8 mouse cellular contexts compared by ENCODE assay signal in the genomic region with DNA sequence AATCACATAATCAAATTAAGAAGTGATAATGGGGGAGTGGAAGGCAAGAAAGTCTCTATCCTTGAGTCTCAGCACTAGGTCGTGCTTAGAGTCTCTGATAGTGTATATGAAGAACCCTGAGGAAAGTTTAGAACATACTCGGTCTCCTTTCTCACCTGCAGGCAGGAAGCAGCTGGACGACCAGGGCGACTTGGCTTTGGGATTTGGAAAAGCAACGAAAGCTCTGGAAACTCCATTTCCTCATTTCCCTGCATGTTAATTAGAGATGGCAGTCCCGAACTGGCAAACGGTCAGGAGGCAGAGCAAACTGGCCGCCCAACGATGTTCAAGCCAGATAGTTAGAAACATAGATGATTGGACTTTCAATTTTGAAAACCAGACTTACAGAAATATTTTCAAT.
A peak's percentile ranks its signal among the peaks of the same experiment; 100 is the strongest.
DNase-seq lines count a peak whose midpoint lies in the region; ATAC-seq and TF ChIP-seq lines count a peak whose summit lies in the region.

No protein-coding gene starts in this region.

- peak overlapping the region; percentile 63; the same call in 1 of the 2 replicates for H3K9ac ChIP-seq in hindbrain, embryonic 13.5 days
- peak overlapping the region; percentile 63 for H3K9ac ChIP-seq in midbrain, embryonic 11.5 days (ENCODE audit: low read length)

- peak overlapping the region; percentile 24; the same call in 1 of the 2 replicates for H3K27ac ChIP-seq in kidney, adult 2 months (ENCODE audit: insufficient read depth, low read depth, low read length)
- peak overlapping the region; percentile 70; the same call in 1 of the 2 replicates for H3K27ac ChIP-seq in embryonic facial prominence, embryonic 10.5 days (replicated peaks)
- H3K27ac ChIP-seq in hindbrain, embryonic 13.5 days = no peak overlapping the region
- no peak overlapping the region for H3K27ac ChIP-seq in midbrain, embryonic 11.5 days (ENCODE audit: low read depth, low read length)

- WGBS in kidney, adult 2 months = 38% methylated on average over 9 of the region's 9 CpGs
- 5% methylated on average over 9 of the region's 9 CpGs for WGBS in embryonic facial prominence, embryonic 10.5 days
- 9% methylated on average over 9 of the region's 9 CpGs for WGBS in hindbrain, embryonic 13.5 days
- 5% methylated on average over 9 of the region's 9 CpGs for WGBS in midbrain, embryonic 11.5 days

- TF ChIP-seq POLR2A in kidney, adult 2 months (IDR thresholded peaks at IDR 0.05; ENCODE audit: low read depth, low read length) = no peak

- no peak for TF ChIP-seq CTCF in kidney, adult 2 months (conservative IDR thresholded peaks at IDR 0.05; ENCODE audit: insufficient read depth, insufficient read length, low read depth, low read length)

- H3K27me3 ChIP-seq in kidney, adult 2 months (replicated peaks; ENCODE audit: control insufficient read depth, insufficient read depth, low read length) = no peaks in the 10 kb centered on the region
- peaks cover 62% of the 10 kb centered on the region for H3K27me3 ChIP-seq in embryonic facial prominence, embryonic 10.5 days (replicated peaks; ENCODE audit: low read depth, poor library complexity, severe bottlenecking)
- H3K27me3 ChIP-seq in hindbrain, embryonic 13.5 days = peaks cover 53% of the 10 kb centered on the region
- H3K27me3 ChIP-seq in midbrain, embryonic 11.5 days (ENCODE audit: control insufficient read depth, insufficient read depth, low read length) = peaks cover 30% of the 10 kb centered on the region

- H3K4me3 ChIP-seq in kidney, adult 2 months (ENCODE audit: insufficient read depth, low read depth, low read length) = peak overlapping the region; percentile 32
- H3K4me3 ChIP-seq in embryonic facial prominence, embryonic 10.5 days = peak overlapping the region; percentile 61
- H3K4me3 ChIP-seq in hindbrain, embryonic 13.5 days = peak overlapping the region; percentile 46
- H3K4me3 ChIP-seq in midbrain, embryonic 11.5 days (ENCODE audit: low read depth, low read length) = peak overlapping the region; percentile 42

- H3K36me3 ChIP-seq in kidney, adult 2 months (ENCODE audit: control insufficient read depth, insufficient read depth, low read length) = no peaks in the 10 kb centered on the region
- H3K36me3 ChIP-seq in embryonic facial prominence, embryonic 10.5 days (replicated peaks) = no peaks in the 10 kb centered on the region
- H3K36me3 ChIP-seq in hindbrain, embryonic 13.5 days = no peaks in the 10 kb centered on the region
- H3K36me3 ChIP-seq in midbrain, embryonic 11.5 days (ENCODE audit: control insufficient read depth, insufficient read depth, low read length) = no peaks in the 10 kb centered on the region

- H3K4me1 ChIP-seq in kidney, adult 2 months (ENCODE audit: control insufficient read depth, insufficient read depth, low read length) = no peaks in the 10 kb centered on the region
- H3K4me1 ChIP-seq in embryonic facial prominence, embryonic 10.5 days = peaks cover 21% of the 10 kb centered on the region
- 0 out of 2 replicates have a peak, but pooled peaks cover 7% of the 10 kb centered on the region for H3K4me1 ChIP-seq in hindbrain, embryonic 13.5 days (replicated peaks)
- 0 out of 2 replicates have a peak, but pooled peaks cover 2% of the 10 kb centered on the region for H3K4me1 ChIP-seq in midbrain, embryonic 11.5 days (ENCODE audit: control insufficient read depth, insufficient read depth, low read length)

- no peaks in the 10 kb centered on the region for H3K9me3 ChIP-seq in embryonic facial prominence, embryonic 10.5 days
- H3K9me3 ChIP-seq in hindbrain, embryonic 13.5 days = no peaks in the 10 kb centered on the region
- H3K9me3 ChIP-seq in midbrain, embryonic 11.5 days (ENCODE audit: control insufficient read depth, low read length) = no peaks in the 10 kb centered on the region

- no peak for ATAC-seq in hindbrain, embryonic 13.5 days (ENCODE audit: low FRiP score)
- peak; percentile 19; the same call in 1 of the 2 replicates for ATAC-seq in midbrain, embryonic 11.5 days (ENCODE audit: low FRiP score)

- peak overlapping the region; percentile 65 for H3K4me2 ChIP-seq in hindbrain, embryonic 13.5 days
- H3K4me2 ChIP-seq in midbrain, embryonic 11.5 days = peak overlapping the region; percentile 61

- no peak for DNase-seq in kidney, adult 2 months
- no peak for DNase-seq in kidney, postnatal 10 days
- peak; percentile 23 for DNase-seq in embryonic facial prominence, embryonic 10.5 days (ENCODE audit: low spot score)
- no peak for DNase-seq in midbrain, embryonic 11.5 days (ENCODE audit: low spot score, missing footprints)
- no peak for DNase-seq in yolk sac, embryonic 10.5 days (ENCODE audit: low spot score)
- DNase-seq in right cerebral cortex, postnatal 25 days = no peak
- no peak for DNase-seq in gastrocnemius, adult 18-20 months (ENCODE audit: low spot score)

Comparison
In these comparisons a context has a peak if more than half of its experiments do, and no peak if none do; other contexts are left out.
1. H3K27ac ChIP-seq: peak in kidney, adult 2 months (single experiment) and embryonic facial prominence, embryonic 10.5 days (single experiment); none in hindbrain, embryonic 13.5 days (single experiment) and midbrain, embryonic 11.5 days (single experiment).
2. Peak in every context shown above with its lines, with median percentiles within 50 percentile points of each other: H3K4me3 ChIP-seq.